Mouse (Mus musculus) adrenal gland, adult 18-20 months (tissue): ENCODE measurements around the gene Ccdc34. TPM values are rescaled to one million over a fixed set of nuclear protein-coding genes. Genes with fewer than 3 reads are reported as not detected.
"Not testable (repeated sequence)": the region's sequence is repeated elsewhere in the genome, so short reads cannot be mapped to it uniquely, and the experiment has no call there.

Experiments
- DNase-seq, 2 experiments: peaks; one replicate each; pipeline ENCODE4 v3.0.0; 2021 to 2022; ENCODE audit warnings: low spot score in 2 of 2
- total RNA-seq, 2 experiments: library from RNA; stranded (reverse); gene quantifications; 1 replicate in 1 of 2; 2 replicates in 1 of 2; pipeline ENCODE4 v1.2.3; 2021

Ccdc34 gene
- total RNA-seq, 2 experiments from 2014 or later, result 5.6 to 6.4 TPM

DNA sequence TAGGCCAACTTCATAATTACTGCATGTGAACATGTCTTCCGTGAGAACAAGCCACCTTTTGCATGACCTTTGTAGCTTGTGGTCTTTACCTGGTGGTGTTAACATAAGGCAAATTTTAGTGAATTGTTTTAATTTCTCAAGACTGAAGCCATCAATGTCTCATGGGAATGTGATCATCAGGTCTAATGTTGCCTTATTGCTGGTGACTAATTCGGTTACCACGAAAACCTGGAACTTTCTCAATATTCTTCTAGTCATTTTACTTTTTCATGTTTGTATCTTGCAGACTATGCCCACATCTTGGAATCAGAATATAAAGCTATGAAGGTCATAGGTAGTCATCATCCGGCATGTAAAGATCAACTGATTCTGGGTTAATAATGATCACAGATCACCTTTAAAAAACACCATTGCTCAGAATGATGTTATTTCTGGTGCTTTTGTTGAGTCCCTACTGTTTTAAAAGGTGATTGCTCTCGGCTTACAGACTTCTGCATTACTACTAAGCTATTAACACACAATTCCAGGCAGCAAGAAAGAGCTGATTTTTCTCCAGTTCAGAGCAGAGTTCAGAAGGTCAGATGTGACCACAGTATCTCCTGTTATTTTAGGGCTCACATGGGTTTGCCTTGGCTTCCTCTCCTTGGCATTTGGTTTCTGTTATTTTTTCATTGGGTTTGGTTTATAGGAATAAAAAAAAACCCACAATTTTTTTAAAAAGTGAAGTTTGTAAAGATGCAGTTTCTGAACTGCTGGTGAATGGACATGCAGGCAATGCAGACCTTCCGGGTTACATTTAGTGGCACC, 57.2 kb downstream of the Ccdc34 start:
- DNase-seq, result no peak

DNA sequence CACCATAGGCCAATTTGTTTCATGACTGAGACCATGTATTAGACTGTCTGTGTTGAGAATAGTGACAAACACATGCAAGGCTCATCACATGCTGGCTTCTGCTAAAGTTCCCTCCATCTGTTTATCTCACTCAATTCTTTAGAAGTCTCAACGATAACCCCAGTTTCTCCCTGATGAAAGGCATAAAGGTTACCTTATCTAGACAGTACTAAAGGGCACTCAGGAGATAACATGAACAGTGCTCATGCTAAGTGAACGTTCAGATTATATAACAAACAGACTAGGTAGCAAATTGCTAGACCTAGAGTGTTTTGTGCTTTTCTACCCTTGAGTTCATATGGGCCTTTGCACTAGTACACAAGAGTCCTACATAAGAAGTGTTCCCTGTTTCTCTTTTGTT, 59.6 kb downstream of the Ccdc34 start:
- no peak for DNase-seq

GRCm38 (mm10) chr2:110077655-110078054, 60.0 kb downstream of the Ccdc34 start:
- DNase-seq, result no peak

DNA sequence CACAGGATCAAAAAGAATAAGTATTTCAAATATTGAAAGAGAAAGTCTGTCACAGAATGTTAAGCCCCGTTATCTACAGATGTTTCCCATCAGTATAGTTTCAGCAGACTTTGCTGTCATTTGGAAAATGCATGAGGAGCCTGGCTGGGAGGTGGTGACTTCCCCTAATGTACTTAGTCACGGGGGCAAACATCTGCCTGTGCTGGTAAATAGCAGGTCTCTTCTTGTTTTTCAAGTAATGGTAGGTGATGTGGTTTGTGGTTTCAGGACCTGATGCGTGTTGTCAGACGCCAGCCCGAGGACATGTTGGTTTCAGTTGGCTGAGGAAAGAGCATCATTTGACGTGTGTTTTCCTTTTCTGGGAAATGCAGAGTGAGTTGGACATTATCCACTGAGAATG, 62.9 kb downstream of the Ccdc34 start:
- no peak for DNase-seq

DNA sequence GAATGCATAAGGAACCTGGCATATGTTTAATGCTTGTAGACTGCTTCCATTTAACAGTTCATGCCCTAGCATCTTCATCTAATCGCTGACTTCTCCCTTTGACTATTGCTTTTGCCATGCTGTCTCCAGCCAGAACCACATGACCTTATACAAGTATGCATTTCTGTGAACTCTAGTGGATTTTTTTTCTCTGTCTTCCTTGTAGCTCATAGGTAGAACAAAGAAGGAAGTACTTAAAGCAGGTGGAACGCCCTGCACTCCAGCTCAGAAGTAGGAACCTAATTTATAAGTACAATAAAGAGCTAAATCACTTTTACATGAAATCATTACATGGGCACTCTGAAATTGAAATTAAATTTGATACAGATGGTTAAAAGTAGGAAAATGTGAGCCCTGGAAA, 65.4 kb downstream of the Ccdc34 start:
- no peak for DNase-seq

DNA sequence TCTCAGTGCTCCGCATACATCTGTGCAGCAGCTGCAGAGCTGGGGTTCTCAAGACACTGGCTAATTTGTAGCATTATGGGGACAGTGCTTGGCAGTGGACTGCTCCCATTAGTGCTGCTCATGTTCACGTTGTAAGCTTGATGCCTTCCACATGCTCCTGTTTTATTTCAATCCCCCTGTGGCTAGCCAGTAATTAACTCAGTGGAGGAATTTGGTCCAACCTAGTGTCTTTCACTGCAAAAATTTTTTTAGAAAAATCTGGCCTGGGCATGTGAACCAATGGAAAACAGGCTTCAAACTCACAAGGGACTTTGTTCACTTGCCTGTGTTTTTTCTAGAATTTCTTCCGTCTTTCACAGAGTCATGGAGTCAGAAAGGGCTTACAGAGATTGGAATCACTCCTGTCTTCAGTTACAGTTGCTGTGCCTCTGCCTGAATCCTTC, 68.1 kb downstream of the Ccdc34 start:
- no peak for DNase-seq

- DNase-seq, result no peak
These were observed 96.5 kb downstream of the Ccdc34 start for GRCm38 (mm10) chr2:110114133-110114532.

DNA sequence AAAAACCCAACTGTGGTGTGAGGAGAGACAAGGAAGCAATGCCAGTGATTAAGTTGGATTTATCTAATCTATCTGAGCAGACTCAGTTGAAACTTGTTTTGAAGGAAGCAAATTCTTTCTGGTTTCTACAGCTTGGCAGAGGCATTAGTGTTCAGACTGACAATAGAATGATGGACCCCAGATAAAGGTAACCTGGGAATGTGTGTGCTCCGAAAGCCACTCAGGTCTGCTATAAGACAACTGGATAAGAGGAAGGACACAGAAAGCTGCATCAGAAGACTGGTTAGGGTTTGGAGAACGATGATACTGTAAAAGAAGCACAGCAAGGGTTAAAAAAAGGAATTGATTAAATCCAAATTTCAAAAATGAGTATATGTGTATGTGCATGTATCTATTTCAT, 111.8 kb downstream of the Ccdc34 start:
- DNase-seq, result no peak

- DNase-seq, result no peak
These were observed 114.0 kb downstream of the Ccdc34 start for GRCm38 (mm10) chr2:110131573-110131972.

DNA sequence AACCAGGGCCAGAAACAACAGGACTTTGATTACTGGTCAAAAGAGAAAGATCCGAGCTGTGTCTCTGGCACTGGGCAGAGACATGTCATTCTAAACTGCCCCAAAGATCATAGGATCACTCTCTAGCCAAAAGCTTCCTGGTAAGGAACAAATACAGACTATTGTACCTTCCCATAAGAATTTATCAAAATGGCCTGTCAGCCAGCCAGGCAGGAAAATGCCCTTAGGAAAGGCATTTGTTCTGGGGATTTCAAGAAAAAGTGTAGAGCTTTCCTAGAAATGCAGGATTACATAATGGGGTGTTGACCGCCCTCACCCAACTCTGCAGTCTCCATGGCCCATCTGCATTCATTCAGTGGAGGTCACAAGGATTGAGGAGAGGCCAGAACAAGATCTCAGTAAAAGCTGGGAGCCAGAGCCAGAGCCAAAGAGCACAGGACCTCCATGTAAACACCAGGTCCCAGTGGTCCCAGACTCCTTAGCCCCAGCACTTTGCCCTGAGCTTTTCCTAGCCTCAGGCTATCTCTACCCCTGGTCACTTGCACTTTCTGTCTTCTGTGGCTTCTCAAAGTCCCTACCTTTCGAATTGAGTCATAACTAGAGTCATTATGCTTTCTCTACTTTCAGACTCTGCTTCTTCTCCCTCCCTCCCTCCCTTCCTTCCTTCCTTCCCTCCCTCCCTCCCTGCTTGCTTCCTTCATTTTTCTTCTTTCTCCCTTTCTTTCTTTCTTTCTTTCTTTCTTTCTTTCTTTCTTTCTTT, 115.9 kb downstream of the Ccdc34 start:
- DNase-seq, result no peak

GRCm38 (mm10) chr2:110134765-110135594, 117.4 kb downstream of the Ccdc34 start:
- DNase-seq, result no peak

- DNase-seq, result no peak
These were observed 119.7 kb downstream of the Ccdc34 start for GRCm38 (mm10) chr2:110137291-110137690.

GRCm38 (mm10) chr2:110138096-110138495, 120.5 kb downstream of the Ccdc34 start:
- no peak for DNase-seq

GRCm38 (mm10) chr2:110147980-110148379, 130.4 kb downstream of the Ccdc34 start:
- not testable (repeated sequence) for DNase-seq

GRCm38 (mm10) chr2:110149246-110149645, 131.6 kb downstream of the Ccdc34 start:
- DNase-seq, result no peak

DNA sequence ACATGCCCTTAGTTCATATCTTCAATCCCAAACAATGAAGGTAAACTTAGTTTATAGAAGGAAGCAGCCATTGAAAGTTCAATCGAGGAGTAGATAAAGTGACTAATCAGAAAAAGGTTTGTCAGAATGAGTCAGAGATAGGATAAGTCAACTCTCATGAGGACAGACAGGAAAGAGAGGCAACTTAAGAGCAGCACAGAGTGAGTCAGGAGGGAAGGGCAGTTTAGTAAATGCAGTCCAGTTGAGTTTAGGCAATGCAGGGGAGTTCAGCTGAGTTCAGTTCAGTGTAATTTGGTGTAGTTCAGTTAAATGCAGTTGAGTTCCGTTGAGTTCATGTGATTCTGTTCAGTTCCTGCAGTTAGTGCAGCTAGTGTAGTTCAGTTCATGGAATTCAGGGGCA, 138.7 kb downstream of the Ccdc34 start:
- DNase-seq, result no peak

DNA sequence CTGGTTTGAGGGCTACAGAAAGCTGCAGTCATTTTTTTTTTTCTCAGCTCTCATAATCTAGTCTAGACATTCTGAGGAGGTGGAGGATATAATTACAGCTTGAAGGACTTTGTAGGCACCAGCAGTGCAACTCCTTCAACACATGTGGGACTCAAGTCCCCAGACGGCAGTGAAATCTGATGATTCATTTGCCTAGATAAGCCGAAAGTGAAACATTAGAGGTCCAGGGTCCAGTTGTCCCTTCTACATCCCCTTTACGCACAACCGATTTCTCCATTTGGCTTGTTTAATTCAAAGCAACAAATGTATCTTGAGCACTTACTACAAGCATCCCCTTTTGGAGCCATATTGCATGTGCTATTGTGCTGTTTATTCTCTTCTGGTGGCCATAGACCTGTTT, 147.4 kb downstream of the Ccdc34 start:
- DNase-seq, result no peak

DNA sequence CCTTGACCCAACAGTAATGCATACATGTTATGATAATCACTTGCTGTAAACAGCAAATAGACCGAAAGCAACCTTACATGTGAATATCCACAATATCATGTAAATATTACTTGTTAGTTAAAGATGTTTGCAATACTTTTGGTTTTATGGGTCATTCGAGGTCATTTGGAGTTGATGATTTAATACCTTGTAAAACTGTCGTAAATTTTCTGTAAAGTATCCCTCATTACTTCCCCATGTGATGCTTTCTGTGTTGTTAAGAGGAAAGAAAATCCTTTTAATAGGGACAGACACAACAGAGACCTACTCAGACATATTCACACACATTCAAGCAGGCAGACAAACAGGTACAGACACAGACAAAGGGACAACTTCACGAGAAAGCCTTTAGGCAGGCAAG, 150.1 kb downstream of the Ccdc34 start:
- DNase-seq, result no peak

- no peak for DNase-seq
These were observed 150.7 kb downstream of the Ccdc34 start for GRCm38 (mm10) chr2:110168361-110168760.

DNA sequence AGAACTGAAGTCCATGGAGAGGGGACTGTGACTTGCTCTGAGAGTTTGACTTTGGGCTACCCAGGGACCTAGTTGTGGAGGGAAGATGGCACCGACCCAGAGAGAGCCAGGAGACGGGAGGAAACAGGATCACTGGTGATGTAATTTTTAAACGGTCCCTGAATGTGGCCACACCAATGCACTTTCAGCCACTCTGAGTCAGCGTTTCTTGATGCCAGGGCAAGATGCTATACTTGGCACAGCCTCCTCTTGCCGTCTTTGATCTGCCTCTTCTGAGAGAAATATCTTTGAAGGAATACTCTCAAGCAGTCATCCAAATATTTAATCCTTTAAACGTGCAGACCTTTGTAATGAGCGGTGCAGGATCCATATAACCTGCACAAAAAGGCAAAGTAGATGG, 154.8 kb downstream of the Ccdc34 start:
- DNase-seq, result no peak

DNA sequence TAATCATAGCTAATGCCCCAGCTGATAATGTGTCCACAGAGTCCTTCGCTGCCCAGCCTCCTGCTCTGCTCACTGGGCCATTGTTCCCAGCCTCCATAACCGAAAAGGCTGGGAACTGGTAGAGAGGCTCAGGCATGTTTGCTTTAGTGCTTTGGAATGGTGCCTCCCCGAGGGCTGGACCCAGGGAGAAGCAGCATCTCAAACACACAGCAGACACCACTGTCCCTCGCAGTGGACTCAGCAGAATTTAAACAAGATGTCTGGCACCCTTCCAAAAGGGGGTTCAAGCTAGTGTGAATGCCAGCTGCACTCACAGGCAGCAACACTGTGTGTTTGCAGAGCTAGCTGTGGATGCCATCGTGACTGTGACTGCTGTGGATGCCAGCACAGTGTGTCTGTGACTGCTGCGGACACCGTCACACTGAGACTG, 156.2 kb downstream of the Ccdc34 start:
- no peak for DNase-seq
